Mouse (Mus musculus) liver, embryonic 12.5 days (tissue): Measurements from ENCODE around the gene Pom121l12. TPM values are rescaled to one million over a fixed set of nuclear protein-coding genes. Genes with fewer than 3 reads are reported as not detected.

Experiments
- ATAC-seq: fragments of 200-750 bp; cut with Nextera tagmentation; 2 replicates; pipeline ENCODE4 v1.8.0; 2017; ENCODE audit warnings: moderate number of reproducible peaks, mild to moderate bottlenecking, moderate library complexity
- H3K27ac ChIP-seq: fragments of 300-500 bp; sonication (generic); 2 replicates; pipeline ENCODE4 v1.5.1; 2016; ENCODE audit warnings: mild to moderate bottlenecking
- H3K27me3 ChIP-seq: fragments of 300-500 bp; sonication (generic); replicated peaks from 2 replicates; pipeline ENCODE4 v1.6.1; 2016; ENCODE audit warnings: mild to moderate bottlenecking, moderate library complexity
- H3K36me3 ChIP-seq: fragments of 300-500 bp; sonication (generic); 2 replicates; pipeline ENCODE4 v1.6.1; 2016; ENCODE audit warnings: mild to moderate bottlenecking, moderate library complexity
- H3K4me1 ChIP-seq: fragments of 300-500 bp; sonication (generic); 2 replicates; pipeline ENCODE4 v1.6.1; 2016
- H3K4me2 ChIP-seq: fragments of 300-500 bp; sonication (generic); 2 replicates; pipeline ENCODE4 v1.6.1; 2016; ENCODE audit warnings: mild to moderate bottlenecking, moderate library complexity
- H3K4me3 ChIP-seq: fragments of 300-500 bp; sonication (generic); 2 replicates; pipeline ENCODE4 v1.5.1; 2016; ENCODE audit warnings: mild to moderate bottlenecking, moderate library complexity
- H3K9ac ChIP-seq: fragments of 300-500 bp; sonication (generic); 2 replicates; pipeline ENCODE4 v1.6.1; 2016; ENCODE audit warnings: mild to moderate bottlenecking, moderate library complexity
- H3K9me3 ChIP-seq: fragments of 300-500 bp; sonication (generic); replicated peaks from 2 replicates; pipeline ENCODE4 v1.6.1; 2016; ENCODE audit warnings: mild to moderate bottlenecking, moderate library complexity
- WGBS: fragments of 180-500 bp; shearing (Covaris S2); methylation state at CpG from one replicate; pipeline ENCODE4 v1.1.7; 2016; ENCODE audit not compliant: insufficient replicate concordance; 5-methylcytosine and 5-hydroxymethylcytosine counted together
- polyA plus RNA-seq: library from polyadenylated mRNA; unstranded; fragments of >200 nt; fragmentation: Nextera tagmentation; extraction: Ambion mirVana; gene quantifications from 2 replicates; pipeline ENCODE4 v1.2.1, GENCODE M21; 2016

Pom121l12 gene
- not detected in 2 replicates for polyA plus RNA-seq

DNA sequence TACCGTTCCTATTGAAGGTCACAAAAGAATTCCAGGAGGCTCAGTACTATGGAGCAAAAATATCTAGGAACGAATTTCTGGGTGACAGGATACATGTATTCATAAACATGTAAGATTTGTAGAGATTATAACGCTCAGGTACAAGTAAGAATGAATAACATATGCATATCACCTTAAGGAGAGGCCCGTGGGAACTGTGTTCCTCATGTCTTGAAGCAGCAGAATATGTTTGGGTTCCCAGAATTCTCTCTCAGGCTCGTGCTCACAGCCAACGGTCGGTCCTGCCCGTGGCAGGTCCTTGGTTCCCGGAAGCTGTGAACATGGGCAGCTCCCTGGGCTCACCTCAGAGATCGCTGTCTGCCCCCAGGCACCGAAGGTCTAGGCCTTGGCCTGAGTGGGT, at the start of gene Pom121l12:
Gene Pom121l12, plus strand, starts transcription at position 301 of the 400 bp plus-strand sequence.
- Histone ChIP-seq H3K4me3 (no peak within 1 kb of the TSS), H3K4me2 (no peak within 1 kb of the TSS), H3K36me3 (no peaks in the 10 kb centered on the region), H3K9ac (no peak within 1 kb of the TSS), H3K9me3 (no peaks in the 10 kb centered on the region), H3K27me3 (no peaks in the 10 kb centered on the region), H3K4me1 (no peaks in the 10 kb centered on the region), H3K27ac (no peak within 1 kb of the TSS)
- ATAC-seq = no peak
- 70% methylated on average over 11 of the region's 11 CpGs for WGBS

DNA sequence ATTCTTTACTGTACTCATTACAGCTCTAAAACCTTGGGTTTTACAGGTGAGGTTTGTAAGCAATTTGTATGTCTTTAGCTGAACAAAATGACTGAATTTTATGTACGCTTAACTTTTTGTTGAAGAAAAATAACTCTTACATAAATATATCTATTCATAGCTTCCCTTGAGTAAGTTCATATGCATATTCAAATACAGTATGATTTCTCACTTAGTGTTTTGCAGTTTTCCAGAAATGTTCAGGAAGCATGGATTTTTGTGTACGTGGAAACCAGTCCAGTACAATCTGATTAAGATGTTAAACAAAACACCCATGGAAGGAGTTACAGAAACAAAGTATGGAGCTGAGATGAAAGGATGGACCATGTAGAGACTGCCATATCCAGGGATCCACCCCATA, 12.8 kb downstream of the Pom121l12 start:
- no peak overlapping the region for H3K27ac ChIP-seq
- no peak overlapping the region for H3K4me2 ChIP-seq
- WGBS = 79% methylated on average over 2 of the region's 2 CpGs

More for the DNA sequence above, 12.8 kb downstream of the Pom121l12 start:
- Histone ChIP-seq H3K4me3 (no peak overlapping the region), H3K27me3 (no peaks in the 10 kb centered on the region), H3K9me3 (no peaks in the 10 kb centered on the region), H3K4me1 (no peaks in the 10 kb centered on the region), H3K36me3 (no peaks in the 10 kb centered on the region), H3K9ac (no peak overlapping the region)
- no peak for ATAC-seq
